Mouse (Mus musculus) frontal cortex, adult 2 months (tissue): ENCODE data around the gene Galnt13. TPM values are rescaled to one million over a fixed set of nuclear protein-coding genes. Genes with fewer than 3 reads are reported as not detected.
A peak's percentile ranks its signal among the peaks of the same experiment; 100 is the strongest.
"Not testable (repeated sequence)": the region's sequence is repeated elsewhere in the genome, so short reads cannot be mapped to it uniquely, and the experiment has no call there.

Experiments
- DNase-seq, 2 experiments: peaks; one replicate each; pipeline ENCODE4 v3.0.0; 2022; ENCODE audit warnings: low spot score in 1 of 2; ENCODE audit errors: extremely low spot score in 1 of 2
- polyA plus RNA-seq: library from polyadenylated mRNA; depleted of rRNA; stranded (reverse); fragments of >200 nt; gene quantifications from 2 replicates; pipeline ENCODE4 v1.2.3, GENCODE M21; 2012

Galnt13 gene
- polyA plus RNA-seq, 1 experiment, result 8.9 TPM

DNA sequence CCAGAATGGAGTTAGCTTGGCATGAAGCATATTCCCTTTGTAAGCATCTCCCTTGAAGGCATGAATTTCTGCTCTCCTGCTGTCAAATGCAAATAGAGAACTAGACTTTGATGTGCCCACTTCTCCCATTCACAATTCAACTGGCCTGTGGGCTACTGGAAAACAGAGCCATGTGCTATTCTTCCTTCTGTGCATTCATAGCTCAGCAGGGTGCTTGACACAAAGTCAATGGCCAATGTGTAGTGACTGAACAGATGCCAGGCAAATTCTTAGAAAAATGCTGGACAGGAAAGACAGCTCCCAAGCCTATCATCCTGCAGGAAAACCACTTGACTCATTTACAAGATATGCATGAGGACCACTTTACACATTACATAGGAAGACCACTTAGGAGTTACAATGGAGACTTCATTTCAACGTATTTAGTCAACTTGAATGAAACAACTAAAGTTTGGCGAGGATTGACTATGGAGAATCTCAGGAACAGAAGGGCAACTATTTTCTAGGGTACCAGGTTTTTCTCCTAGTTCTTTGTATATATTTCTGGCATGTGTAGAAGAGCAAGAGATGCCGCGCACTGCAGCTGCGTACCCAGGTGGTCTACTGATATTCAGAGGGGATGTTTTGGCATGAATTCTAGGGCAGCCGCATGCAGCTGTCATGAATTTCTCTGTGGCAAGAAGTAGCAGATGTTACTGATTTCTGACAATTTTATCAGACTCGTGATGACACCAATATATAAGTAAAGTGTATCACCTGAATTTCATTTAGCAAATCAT is 470.4 kb downstream of the Galnt13 start:
- no peak for DNase-seq

DNA sequence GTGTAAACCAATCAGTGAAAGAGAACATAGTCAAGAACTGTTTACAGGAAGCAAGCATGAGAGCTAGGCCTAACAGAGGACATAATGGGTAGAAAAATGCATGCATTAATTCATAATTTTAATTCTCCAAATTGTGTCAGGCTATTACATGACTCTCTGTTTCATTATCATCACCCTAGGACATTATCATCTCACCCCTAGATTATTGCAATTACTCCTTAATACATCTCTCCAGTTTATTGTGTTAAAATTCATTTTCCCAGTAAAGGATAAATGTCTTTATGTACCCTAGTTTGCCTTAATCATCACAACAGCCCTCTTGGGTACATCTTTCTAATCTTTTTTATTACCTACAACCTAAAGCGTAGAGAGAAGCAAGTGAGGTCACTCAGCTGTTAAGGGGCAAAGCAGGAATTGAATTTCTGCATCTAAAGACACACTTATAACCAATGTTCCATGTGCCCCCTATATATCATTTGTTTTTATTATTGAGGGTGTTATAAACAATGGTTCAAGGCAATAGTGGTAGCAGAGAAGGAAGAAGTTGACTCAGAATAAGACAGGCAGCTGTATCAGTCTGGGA is 479.1 kb downstream of the Galnt13 start:
- no peak for DNase-seq

DNA sequence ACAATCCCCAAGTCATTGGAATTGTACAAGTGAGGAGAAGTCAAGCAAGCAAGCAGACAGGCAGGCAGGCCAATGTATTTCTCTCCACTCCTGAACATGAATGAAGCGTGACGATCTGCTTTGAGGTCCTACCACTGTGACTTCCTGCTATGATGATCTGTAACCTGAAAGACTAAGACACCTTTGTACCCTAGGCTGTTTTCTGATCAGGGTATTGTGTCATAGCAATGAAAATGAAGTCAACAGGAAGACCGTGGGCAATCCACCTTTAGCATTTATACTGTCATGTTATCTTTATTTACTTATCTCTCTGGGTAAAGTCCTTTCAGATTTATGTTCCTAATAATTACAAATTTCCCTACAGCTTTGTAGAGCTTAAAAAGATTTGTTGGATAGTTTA is 500.3 kb downstream of the Galnt13 start:
- no peak for DNase-seq

DNA sequence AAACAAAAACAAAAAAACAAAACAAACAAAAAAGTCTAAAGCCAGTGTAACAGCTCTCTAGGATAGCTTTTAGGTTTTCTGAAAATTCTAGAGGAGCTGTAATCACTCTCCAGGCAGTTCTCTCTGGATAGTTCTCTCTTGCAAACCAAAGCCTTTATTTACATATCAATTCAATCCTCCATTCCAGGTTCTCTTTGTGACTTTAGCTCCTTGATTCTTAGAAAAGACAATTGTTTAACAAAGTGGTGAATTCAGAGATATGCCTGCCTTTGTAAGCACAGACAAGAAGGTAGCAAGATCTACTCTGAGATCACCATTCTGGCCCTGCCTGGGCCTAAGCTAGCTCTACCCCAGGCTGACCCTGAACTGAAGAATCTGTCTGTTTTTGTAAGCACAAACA is 501.2 kb downstream of the Galnt13 start:
- no peak for DNase-seq

DNA sequence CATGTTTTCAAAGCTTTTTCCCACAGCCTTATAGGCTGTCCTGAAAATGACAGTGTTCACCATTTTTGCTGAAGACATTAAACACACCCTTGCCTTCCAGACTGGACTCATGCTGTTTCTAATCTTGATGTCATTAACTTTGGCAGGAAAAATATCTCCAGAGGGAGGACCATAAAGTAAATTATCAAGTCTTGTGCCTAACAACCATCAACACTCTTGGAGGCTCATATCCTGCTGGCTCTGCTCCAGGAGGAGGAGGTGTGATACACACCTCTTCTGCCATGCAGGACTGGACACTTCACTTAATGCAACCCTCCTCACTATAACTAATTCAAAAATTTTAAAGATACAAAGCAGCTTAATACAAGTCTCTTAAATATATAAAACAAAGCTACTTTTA is 502.0 kb downstream of the Galnt13 start:
- no peak for DNase-seq

DNA sequence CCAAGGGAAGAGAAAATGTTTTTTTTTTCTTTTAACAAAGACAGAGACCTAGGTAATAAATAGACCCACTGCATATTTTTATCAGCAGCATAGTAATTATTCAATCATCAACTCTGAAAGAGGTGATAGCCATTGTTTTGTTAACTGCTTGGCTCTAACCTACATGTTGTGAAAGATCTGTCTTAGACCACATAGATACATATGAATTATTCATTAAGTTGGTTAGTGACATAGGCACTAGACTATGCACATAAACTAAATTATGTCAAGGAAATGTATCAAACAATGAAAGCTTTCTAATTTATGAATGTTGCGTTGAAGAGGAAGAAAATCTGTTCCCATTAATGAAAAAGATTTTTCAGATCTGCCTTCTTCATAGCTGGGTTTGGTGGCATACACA is 507.3 kb downstream of the Galnt13 start:
- DNase-seq, result no peak

DNA sequence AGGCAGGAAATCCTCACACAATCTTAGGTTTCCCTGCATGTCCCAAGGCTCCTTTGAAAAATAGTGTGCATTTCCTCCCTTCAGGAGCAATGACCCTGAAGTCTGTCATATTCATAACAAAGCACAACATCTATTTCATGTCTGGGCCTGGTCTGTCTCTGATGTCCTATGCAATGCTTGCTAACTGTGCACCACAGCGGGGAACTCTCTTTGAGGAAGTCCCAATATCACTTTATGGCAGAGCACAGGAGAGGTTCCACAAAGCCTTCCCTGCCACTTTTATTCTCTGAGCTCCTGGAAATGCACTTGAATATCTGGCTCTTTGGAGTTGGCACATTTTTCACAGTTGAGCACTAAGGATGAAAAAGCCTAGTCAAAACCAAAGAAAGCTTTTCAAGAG is 547.7 kb downstream of the Galnt13 start:
- DNase-seq, result no peak

DNA sequence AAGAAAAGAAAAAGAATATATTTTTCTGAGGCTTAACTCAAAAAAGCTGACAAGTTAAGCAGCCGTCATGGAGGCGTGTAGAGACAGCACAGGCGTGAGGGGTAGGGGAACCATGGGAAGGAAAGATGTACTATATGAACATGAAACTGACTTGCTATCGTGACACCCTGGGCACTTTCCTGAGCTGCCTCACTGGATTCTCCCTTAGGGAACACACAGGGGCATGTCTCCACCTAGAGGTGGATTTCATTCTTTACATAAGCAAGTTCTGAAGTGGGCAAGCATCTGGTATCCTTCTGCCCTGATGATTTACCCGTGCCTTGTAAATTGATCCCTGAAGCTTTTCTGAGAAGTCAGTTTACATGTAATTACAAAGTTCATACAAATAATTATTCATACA is 586.4 kb downstream of the Galnt13 start:
- not testable (repeated sequence) for DNase-seq

DNA sequence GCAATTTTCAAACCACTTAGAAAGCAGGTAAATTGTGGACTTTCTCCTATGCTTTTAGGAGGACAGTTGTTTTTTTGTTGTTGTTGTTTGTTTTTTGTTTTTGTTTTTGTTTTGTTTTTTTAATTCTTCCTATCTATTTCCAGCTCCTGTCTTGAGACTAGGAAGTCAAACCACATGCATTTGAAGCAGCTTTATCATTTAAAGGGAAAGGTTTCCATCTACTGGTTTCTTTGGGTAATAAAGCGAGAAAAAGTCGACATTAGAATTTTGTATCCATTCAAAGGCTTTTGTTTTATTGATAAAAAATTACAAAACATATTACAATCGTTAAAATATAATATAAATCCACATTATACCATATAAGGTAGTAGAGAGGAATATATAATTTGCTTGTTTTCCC is 598.5 kb downstream of the Galnt13 start:
- peak in 1 of 2 experiments; percentile 29 for DNase-seq

DNA sequence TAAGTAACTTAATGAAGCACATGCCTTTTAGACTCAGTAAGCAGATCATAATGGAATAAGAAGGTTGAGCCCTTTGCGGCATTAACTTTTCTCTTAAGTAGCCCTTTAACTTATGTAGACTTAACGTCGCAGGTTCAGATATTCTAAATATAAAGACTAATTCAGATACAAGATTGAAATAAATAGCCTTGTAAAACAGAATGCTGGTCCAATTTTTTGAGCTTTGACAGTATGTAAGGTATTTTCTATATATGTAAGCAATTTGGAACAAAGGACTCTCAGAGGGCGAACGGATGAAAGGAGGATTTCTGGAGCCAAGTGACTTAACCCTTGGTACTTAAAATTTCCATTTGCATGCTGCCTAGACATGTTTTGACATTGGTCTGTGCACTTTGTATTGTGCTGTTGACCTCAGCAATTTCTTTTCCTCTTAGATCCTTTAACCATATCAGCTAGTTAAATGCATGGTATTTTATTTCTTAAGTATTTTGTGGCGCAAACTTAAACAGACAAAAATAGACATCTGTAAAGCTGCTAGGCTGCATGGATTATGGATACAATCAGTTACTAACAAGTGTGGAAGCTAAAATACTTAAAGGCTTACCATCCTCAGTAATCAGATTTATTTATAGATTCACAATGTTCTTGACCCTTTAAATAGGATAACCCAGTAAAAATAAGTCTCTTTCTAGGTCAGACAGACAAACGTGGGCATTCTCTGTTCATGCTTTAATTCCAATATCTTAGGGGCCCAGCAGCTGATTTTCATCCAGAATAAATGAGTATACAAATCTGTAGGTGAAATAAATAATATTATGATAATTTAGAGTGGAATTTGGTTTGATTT is 629.6 kb downstream of the Galnt13 start:
- DNase-seq, result no peak

DNA sequence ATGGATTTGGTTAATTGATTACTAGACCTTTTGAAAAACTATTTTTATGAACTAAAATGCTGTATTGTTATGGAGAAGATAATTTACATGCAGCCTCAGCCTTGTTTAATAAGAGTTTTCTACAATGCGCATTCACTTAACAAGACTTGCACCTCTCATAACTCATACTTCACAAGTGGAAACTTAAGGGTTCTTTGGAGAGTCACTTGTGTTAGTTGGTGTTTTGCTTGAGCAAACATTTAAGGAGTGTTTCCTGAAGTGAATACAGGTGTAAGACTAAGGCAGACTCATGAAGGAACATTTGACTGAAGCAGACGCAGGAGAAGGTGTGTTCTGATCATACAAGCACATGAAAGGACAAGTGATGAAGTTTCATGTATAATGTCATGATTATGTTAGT is 649.5 kb downstream of the Galnt13 start:
- DNase-seq, result no peak

DNA sequence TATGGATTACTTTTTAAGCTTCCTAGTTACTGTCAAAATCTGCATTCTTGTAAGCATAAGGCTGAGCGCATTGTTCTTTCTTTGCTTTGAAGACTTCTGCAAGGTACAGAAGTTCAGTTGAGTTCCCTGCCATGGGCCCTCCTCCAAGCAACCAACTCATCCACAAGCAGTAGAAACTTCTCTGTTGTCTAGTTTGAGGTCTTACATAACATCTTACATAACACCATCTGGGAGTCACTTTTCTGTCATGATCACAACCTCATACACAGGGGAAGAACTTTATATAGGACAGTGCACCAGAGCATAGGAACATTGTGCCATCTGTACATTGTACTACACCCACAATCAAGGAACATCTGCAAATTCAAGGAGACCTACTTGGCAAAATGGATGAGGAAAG is 651.9 kb downstream of the Galnt13 start:
- peak in 1 of 2 experiments; percentile 12 for DNase-seq

DNA sequence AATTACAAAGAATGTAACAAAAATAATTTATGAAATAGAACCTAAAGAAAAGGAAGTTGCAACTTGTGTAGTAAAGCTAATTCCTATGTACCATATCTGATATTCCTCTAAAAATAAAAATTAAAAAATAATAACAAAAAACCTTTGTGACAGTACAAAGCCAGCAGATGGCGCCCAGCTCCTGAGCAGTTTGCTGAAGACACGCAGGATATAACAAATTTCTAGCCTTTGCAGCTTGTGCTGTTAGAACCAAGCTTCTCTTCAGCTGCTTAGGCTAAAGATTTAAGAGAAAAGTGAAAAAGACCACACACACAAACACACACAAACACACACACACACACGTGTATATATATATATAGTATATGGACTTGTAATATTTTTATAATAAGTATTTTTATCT is 654.2 kb downstream of the Galnt13 start:
- DNase-seq, result peak in 1 of 2 experiments; percentile 66

DNA sequence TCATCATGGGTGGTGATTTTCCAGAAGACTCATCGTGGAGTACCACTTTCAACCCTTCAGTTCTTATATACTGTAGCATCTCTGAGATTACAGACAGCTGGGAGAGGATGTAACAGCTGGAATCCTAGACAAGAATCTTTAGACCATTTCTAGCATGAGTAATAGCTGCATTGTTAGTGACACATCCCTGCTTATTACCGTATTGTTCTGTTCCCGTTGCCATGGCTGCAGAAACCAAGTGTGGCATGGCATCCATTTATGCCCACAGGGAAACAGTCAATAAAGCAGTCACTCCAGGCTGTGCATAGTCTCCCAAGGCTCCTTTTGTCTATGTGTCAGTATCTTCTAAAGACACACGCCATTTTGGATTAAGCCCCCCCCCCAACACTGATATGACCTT is 655.4 kb downstream of the Galnt13 start:
- DNase-seq, result no peak

DNA sequence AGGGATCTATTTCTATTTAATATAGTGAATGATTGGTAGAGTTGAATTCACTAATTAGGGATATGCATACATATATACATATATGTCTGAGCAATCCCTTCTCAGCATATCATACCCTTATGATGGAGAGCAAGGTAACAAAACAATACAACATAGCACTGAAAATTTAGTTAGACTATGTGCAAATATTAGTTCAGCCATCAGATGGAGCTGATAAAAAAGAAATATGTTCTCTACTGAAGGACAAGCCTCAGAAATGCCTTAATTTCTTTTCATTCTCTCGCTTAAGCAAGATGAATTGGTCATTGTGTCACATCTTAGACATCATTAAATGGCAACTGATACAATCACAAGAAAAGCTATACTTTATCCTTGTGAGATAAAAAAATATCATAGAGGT is 663.0 kb downstream of the Galnt13 start:
- no peak for DNase-seq

DNA sequence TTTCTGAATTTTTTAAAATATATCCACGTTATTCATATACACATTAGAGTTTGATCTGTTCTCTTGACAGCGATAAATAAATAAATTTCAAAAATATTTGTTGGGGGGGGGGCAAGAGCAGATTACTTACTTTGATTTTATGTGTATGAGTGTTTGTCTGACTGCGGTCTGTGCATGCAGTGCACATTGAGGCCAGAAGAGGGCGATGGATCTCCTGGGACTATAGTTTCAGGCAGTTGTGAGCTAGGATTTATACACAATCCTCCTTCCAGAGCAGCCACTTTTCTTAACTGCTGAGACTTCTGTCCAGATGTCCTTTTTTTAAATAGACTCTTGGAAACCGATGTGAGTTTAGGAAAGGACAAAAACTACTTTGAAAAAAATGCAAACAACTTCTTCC is 665.2 kb downstream of the Galnt13 start:
- DNase-seq, result peak in 1 of 2 experiments; percentile 25

DNA sequence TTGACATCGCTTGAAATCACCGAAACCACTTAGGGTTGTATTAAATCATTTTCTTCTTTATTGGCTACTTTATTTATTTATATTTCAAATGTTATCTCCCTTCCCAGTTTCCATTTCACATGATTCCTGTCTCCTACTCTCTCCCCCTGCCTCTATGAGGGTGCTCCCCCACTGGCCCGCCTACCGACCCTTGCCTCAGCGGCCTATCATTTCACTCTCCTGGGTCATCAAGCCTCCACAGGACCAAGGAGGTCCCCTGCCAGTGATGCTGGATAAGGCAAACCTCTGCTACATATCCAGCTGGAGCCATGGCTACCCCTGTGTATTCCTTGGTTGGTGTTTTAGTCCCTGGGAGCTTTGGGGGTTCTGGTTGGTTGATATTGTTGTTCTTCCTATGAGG is 667.4 kb downstream of the Galnt13 start:
- DNase-seq, result no peak

DNA sequence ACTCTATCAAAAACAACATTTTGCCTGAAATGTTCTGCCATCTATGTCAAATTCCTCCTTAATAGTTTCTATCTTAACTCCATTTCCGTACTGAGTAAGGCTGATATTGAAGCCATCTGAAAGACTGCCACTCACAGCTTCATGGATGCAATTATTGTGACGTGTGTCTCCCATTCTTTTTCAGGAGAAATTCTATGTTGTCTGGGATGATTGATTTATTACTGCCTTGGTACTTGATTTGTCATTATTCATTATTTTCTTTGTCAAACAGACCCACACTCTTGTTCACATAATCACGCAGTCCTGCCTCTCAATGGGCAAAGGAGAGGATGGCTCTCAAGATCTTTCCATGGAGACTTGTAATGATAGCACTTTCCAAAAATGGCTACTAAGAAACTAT is 671.7 kb downstream of the Galnt13 start:
- no peak for DNase-seq

DNA sequence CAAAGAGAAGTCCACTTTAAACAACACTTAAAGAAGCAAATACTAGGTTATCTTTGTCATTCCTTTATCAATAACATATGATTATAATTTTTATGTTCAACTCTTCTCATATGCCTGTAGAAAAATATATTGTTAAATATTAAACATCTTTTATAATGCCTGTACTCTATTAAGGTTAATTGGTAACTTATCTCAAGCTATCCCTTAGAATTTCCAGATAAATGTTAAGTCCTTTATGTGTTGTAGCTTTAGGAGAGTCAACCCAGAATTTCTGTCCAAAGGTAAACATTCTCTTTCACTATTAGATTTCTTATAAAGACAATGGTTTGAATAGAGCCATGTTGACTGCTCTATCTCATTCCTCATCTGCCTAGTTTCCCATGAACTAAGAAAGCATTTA is 717.0 kb downstream of the Galnt13 start:
- no peak for DNase-seq

DNA sequence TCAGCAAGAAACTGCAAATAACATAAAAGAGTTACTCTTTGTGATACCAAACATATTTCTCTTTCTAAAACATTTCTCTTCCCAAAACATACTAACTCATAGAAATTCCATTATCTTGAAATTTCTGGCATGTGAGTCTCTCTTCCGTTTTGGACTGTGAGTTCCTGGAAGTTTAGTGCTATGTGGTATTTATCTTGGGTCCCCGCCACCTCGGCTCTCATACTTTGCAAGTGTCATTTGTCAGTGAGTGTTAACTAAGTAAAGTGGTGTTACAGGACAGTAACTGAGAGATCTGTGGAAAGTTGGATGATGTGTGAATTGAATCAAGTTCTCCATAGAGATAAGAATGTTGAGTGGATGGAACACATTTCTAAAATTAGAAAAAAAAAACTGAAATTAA is 728.7 kb downstream of the Galnt13 start:
- DNase-seq, result no peak
